Mouse (Mus musculus) spleen, adult 2 months (tissue): ENCODE results near the gene Zfp1. TPM values are rescaled to one million over a fixed set of nuclear protein-coding genes. Genes with fewer than 3 reads are reported as not detected.

Source experiments
- DNase-seq, 2 experiments: peaks; one replicate each; pipeline versions ENCODE4 v3.0.0 to v3.0.0-alpha.2; 2012 to 2021; ENCODE audit warnings: low spot score in 2 of 2, low read depth in 1 of 2
- H3K27ac ChIP-seq: fragments of 200-500 bp; 2 replicates; pipeline ENCODE4 v1.5.1; 2012; ENCODE audit warnings: low read length, inconsistent platforms; ENCODE audit not compliant: insufficient read depth
- H3K27me3 ChIP-seq: fragments of 200-500 bp; 2 replicates; pipeline ENCODE4 v1.6.1; 2012; ENCODE audit warnings: mild to moderate bottlenecking, moderate library complexity, low read length, inconsistent platforms; ENCODE audit not compliant: control insufficient read depth, insufficient read depth
- H3K36me3 ChIP-seq: fragments of 200-500 bp; 2 replicates; pipeline ENCODE4 v1.6.1; 2012; ENCODE audit warnings: mild to moderate bottlenecking, low read length, inconsistent platforms; ENCODE audit not compliant: control insufficient read depth, insufficient read depth
- H3K4me1 ChIP-seq: fragments of 200-500 bp; 2 replicates; pipeline ENCODE4 v1.6.1; 2011; ENCODE audit warnings: inconsistent platforms; ENCODE audit not compliant: control insufficient read depth, insufficient read depth, insufficient read length
- H3K4me3 ChIP-seq: fragments of 200-500 bp; 2 replicates; pipeline ENCODE4 v1.5.1; 2011; ENCODE audit warnings: mild to moderate bottlenecking, inconsistent platforms; ENCODE audit not compliant: insufficient read depth, insufficient read length; ENCODE audit errors: extremely low read depth
- CTCF ChIP-seq: fragments of 200-500 bp; IDR thresholded peaks from 2 replicates; pipeline ENCODE4 v1.5.1; 2011; ENCODE audit warnings: mild to moderate bottlenecking, inconsistent platforms; ENCODE audit not compliant: insufficient read depth, insufficient read length, insufficient replicate concordance; ENCODE audit errors: extremely low read depth
- POLR2A ChIP-seq: fragments of 200-500 bp; IDR thresholded peaks from 2 replicates; pipeline ENCODE4 v1.6.1; 2011; ENCODE audit warnings: low read depth, low read length, inconsistent platforms
- WGBS: fragments of 180-500 bp; shearing (Covaris S2); methylation state at CpG from one replicate; pipeline ENCODE4 v1.1.7; 2018; 5-methylcytosine and 5-hydroxymethylcytosine counted together
- polyA plus RNA-seq: library from polyadenylated mRNA; depleted of rRNA; stranded (reverse); fragments of >200 nt; gene quantifications from 2 replicates; pipeline ENCODE4 v1.2.3, GENCODE M21; 2012

The Zfp1 gene
- polyA plus RNA-seq, 1 experiment = 4.9 TPM

GRCm38 (mm10) chr8:111599707-111600444 lies 43.3 kb upstream of the Zfp1 start:
- H3K36me3 ChIP-seq = no peaks in the 10 kb centered on the region
- peaks cover 7% of the 10 kb centered on the region for H3K4me1 ChIP-seq
- WGBS = 46% methylated on average over 9 of the region's 9 CpGs
- TF ChIP-seq POLR2A (no peak), CTCF (no peak)
- H3K4me3 ChIP-seq = no peak overlapping the region
- no peaks in the 10 kb centered on the region for H3K27me3 ChIP-seq
- no peak for DNase-seq
- no peak overlapping the region for H3K27ac ChIP-seq

GRCm38 (mm10) chr8:111602050-111602449 lies 41.2 kb upstream of the Zfp1 start:
- 92% methylated on average over 4 of the region's 4 CpGs for WGBS
- no peaks in the 10 kb centered on the region for H3K36me3 ChIP-seq
- H3K27ac ChIP-seq = no peak overlapping the region
- H3K4me1 ChIP-seq = peaks cover 2% of the 10 kb centered on the region; the same call in 1 of the 2 replicates
- no peaks in the 10 kb centered on the region for H3K27me3 ChIP-seq
- no peak for DNase-seq
- H3K4me3 ChIP-seq = no peak overlapping the region
- no peak for TF ChIP-seq CTCF
- no peak for TF ChIP-seq POLR2A

DNA sequence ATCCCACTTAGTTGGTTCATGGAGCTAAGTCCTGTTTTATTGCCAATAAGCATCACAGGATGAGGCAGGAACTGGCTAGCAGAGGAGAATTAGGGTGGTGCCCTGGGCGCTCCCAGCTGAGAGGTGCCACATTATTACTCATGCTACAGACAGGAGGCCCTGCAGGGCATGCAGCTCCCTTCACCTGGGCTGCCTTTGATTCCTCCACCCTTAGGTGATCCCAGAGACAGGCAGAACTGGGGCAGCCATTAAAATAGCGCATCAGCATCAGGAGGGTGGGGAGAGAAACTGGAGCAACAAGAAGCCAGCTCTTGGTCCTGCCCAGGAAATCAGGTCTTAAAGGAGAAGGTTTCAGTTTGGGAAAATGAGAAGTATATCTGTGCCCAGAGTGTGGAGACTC lies 38.2 kb upstream of the Zfp1 start:
- no peak overlapping the region for H3K27ac ChIP-seq
- H3K27me3 ChIP-seq = no peaks in the 10 kb centered on the region
- no peak overlapping the region for H3K4me3 ChIP-seq
- WGBS = 90% methylated on average over 2 of the region's 2 CpGs
- DNase-seq = no peak
- no peaks in the 10 kb centered on the region; the same call in 1 of the 2 replicates for H3K4me1 ChIP-seq
- H3K36me3 ChIP-seq = no peaks in the 10 kb centered on the region
- TF ChIP-seq CTCF (no peak), POLR2A (no peak)

DNA sequence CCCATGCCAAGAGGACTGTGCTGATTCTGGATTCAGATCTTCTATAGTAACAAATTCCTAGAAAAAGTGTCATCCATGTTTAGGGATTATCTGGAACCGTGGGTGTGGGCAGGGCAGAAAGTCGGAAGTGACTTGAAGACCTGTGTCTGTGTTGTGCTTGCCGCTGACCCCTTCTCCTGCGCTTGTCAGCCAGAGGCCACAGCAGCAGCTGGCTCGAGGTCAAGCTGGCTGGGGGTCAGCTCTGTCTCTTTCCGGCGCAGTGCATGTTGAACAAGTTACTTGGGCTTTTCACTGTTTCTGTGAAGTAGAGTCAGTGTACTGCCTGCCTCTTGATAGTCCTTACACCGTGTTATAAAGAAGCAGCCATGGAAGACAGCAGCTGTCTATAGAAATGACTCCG lies 36.2 kb upstream of the Zfp1 start:
- no peak overlapping the region for H3K27ac ChIP-seq
- no peak overlapping the region for H3K4me3 ChIP-seq
- no peak for TF ChIP-seq POLR2A
- TF ChIP-seq CTCF = no peak
- H3K4me1 ChIP-seq = no peaks in the 10 kb centered on the region; the same call in 1 of the 2 replicates
- no peak for DNase-seq
- no peaks in the 10 kb centered on the region for H3K27me3 ChIP-seq
- 91% methylated on average over 9 of the region's 9 CpGs for WGBS
- H3K36me3 ChIP-seq = no peaks in the 10 kb centered on the region

- Histone ChIP-seq H3K4me3 (no peak overlapping the region), H3K27me3 (no peaks in the 10 kb centered on the region), H3K27ac (no peak overlapping the region), H3K4me1 (no peaks in the 10 kb centered on the region; the same call in 1 of the 2 replicates), H3K36me3 (no peaks in the 10 kb centered on the region)
- DNase-seq = no peak
- no peak for TF ChIP-seq POLR2A
- TF ChIP-seq CTCF = no peak
- WGBS = 89% methylated on average over 7 of the region's 7 CpGs
Observed at GRCm38 (mm10) chr8:111607414-111607813, 35.8 kb upstream of the Zfp1 start.

DNA sequence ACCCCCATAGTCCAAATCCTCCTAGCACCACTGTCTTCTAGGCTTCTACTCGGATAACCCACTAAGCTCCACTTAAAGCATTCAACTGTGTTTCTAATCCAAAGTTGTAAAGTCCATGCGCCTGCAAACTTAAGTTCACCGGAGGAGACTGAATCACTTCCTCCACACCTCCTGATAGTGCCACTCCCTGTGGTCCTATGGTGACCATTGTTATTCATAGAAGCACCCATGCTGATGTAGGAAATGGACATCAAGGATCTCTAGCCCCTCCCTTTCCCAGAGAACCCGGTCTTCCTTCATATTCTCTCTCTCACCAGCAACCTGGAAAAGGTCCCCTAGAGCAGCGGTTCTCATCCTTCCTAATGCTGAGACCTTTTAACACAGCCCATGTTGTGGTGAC lies 30.0 kb upstream of the Zfp1 start:
- Histone ChIP-seq H3K4me3 (no peak overlapping the region), H3K27ac (no peak overlapping the region), H3K36me3 (no peaks in the 10 kb centered on the region), H3K4me1 (no peaks in the 10 kb centered on the region), H3K27me3 (no peaks in the 10 kb centered on the region)
- WGBS = 87% methylated on average over 5 of the region's 5 CpGs
- DNase-seq = no peak
- TF ChIP-seq CTCF (no peak), POLR2A (no peak)
